Mouse (Mus musculus): Measurements from ENCODE around the gene Tmem132e. TPM values are rescaled to one million over a fixed set of nuclear protein-coding genes. Genes with fewer than 3 reads are reported as not detected.

The Tmem132e gene
- polyA plus RNA-seq, 1 experiment from 2014 or later = 0.44 TPM

DNA sequence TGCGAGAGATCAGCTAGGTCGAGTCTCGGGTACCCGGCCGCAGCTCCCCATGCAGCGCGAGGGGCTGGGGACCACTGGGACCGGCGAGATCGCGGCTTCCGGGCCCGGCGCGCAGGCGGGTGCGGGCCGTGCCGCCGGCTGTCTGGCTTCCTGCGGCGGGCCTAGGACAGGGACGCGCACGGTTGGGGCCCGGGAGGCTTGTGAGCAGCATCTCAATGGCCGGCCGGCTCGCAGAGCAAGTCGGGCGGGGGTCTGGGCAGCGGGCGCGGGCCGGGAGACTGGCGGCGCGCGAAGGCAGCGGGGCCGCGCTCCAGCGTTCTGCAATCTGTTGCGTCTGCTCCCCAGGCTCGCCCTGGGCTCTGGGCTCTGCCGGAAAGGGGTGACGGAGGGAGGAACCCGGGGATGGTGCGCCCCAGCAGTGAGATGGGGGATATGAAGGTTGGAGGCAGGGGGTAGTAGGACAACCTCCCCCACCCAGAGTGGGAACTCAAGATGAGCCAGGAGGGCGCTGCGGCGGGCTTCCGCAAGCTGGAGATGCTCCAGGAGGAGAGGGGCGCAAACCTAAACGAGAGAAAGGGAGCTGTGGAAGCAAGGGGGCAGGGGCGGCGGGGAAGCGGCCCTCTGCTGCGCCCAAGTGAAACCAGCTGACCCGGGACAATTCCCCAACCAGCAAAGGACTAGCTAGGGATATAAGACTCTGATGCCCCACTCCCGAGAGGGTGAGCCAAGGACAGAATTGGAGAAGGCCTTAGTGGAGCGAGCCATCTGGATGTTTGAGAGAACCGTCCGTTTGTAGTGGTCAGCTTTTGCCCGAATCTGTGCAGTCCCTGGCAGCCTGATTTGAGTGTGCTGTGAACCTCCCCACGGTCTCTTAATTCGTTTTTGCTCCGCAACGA is 944 bp downstream of the Tmem132e start:
- peak overlapping the region; percentile 28 for H3K9ac ChIP-seq
- WGBS = 1% methylated on average over 69 of the region's 69 CpGs
- H3K27ac ChIP-seq (replicated peaks) = no peak overlapping the region
- H3K36me3 ChIP-seq = no peaks in the 10 kb centered on the region
- peak overlapping the region; percentile 55 for H3K4me3 ChIP-seq (replicated peaks)
- no peaks in the 10 kb centered on the region for H3K9me3 ChIP-seq (replicated peaks)
- peaks cover 83% of the 10 kb centered on the region for H3K27me3 ChIP-seq
- ATAC-seq (ENCODE audit: insufficient number of reproducible peaks, low FRiP score, low TSS enrichment, low read depth) = no peak
- H3K4me2 ChIP-seq (replicated peaks) = peak overlapping the region; percentile 98
- peaks cover 31% of the 10 kb centered on the region for H3K4me1 ChIP-seq

- Histone ChIP-seq H3K36me3 (no peaks in the 10 kb centered on the region), H3K4me1 (peaks cover 28% of the 10 kb centered on the region), H3K4me3 (replicated peaks) (no peak overlapping the region), H3K27ac (replicated peaks) (no peak overlapping the region), H3K27me3 (peaks cover 58% of the 10 kb centered on the region), H3K9ac (no peak overlapping the region), H3K4me2 (replicated peaks) (no peak overlapping the region), H3K9me3 (replicated peaks) (no peaks in the 10 kb centered on the region)
- no peak for ATAC-seq (ENCODE audit: insufficient number of reproducible peaks, low FRiP score, low TSS enrichment, low read depth)
- 57% methylated on average over 3 of the region's 3 CpGs for WGBS
These were observed 3.6 kb downstream of the Tmem132e start for GRCm38 (mm10) chr11:82392341-82392740.

GRCm38 (mm10) chr11:82399621-82400020 is 10.9 kb downstream of the Tmem132e start:
- WGBS = 15% methylated on average over 3 of the region's 3 CpGs
- Histone ChIP-seq H3K36me3 (no peaks in the 10 kb centered on the region), H3K27me3 (0 out of 2 replicates have a peak, but pooled peaks cover 2% of the 10 kb centered on the region), H3K27ac (replicated peaks) (no peak overlapping the region), H3K4me2 (replicated peaks) (no peak overlapping the region), H3K4me3 (replicated peaks) (no peak overlapping the region), H3K9ac (no peak overlapping the region), H3K4me1 (no peaks in the 10 kb centered on the region), H3K9me3 (replicated peaks) (no peaks in the 10 kb centered on the region)
- ATAC-seq (ENCODE audit: insufficient number of reproducible peaks, low FRiP score, low TSS enrichment, low read depth) = no peak

DNA sequence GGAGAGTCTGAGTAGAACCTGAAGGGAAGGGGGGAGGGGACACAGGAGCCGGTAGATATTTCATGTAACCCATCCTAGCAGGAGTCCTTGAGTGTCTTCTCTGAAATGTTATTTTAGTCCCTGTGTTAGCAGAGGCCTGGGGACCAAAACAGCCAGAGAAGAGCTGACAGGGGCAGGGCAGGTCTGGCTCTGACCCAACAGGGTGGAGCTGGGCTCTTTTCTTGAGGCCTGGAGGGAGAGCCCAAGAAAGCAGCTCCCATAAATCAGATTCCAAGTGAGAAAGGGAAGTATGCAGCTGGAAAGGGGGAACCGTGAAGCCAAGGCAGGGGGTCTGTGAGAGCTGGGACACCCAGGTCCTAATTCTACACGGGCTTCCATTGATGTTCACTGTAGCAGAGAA is 16.9 kb downstream of the Tmem132e start:
- Histone ChIP-seq H3K36me3 (no peaks in the 10 kb centered on the region), H3K27ac (replicated peaks) (no peak overlapping the region), H3K27me3 (no peaks in the 10 kb centered on the region), H3K4me1 (0 out of 2 replicates have a peak, but pooled peaks cover 3% of the 10 kb centered on the region), H3K4me2 (replicated peaks) (no peak overlapping the region), H3K4me3 (replicated peaks) (no peak overlapping the region), H3K9me3 (replicated peaks) (no peaks in the 10 kb centered on the region), H3K9ac (no peak overlapping the region)
- 33% methylated on average over 3 of the region's 3 CpGs for WGBS
- no peak for ATAC-seq (ENCODE audit: insufficient number of reproducible peaks, low FRiP score, low TSS enrichment, low read depth)

DNA sequence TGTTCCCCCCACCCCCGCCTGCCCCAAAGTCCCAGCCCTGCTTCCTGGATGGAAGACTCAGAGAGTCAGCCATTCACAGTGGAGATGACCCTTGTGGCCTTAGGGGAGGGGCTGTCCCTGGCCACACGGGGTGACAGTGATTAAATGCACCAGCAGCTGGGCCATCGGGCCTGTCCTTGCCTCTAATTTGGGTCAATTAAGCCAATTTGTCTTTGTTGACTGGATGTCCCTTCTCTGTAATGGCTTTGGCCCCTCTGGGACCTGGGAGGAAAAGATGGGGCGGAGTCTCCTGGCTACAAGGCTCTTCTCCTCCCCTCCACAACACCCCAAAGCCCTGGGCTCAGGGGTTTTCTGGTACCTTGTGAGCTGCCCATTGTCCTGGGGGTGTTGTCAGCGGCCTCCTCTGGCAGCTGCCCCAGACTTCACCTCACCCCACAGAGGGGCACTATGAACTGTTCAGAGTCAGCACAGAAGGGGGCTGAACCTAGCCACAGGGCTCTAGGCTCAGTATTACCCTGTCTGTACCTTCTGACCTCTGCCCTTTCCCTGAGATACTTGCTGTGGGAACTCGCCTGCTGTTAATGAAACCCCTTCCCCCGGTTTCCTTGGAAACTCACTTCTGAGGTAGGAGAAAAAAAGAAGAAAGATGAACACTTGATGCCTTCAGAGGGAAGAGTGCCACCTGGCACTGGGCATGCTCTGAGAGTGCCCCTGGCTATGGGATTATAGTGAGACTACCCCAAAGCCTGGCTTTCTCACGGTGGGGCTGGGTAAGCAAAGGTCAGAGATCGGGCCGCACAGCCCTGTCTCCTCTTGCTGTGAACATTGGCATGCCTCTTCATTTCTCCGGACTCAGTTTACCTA is 17.9 kb downstream of the Tmem132e start:
- WGBS = 27% methylated on average over 11 of the region's 11 CpGs
- H3K9me3 ChIP-seq (replicated peaks) = no peaks in the 10 kb centered on the region
- H3K4me2 ChIP-seq (replicated peaks) = no peak overlapping the region
- 0 out of 2 replicates have a peak, but pooled peaks cover 3% of the 10 kb centered on the region for H3K4me1 ChIP-seq
- H3K4me3 ChIP-seq (replicated peaks) = no peak overlapping the region
- no peaks in the 10 kb centered on the region for H3K36me3 ChIP-seq
- ATAC-seq (ENCODE audit: insufficient number of reproducible peaks, low FRiP score, low TSS enrichment, low read depth) = no peak
- no peak overlapping the region for H3K9ac ChIP-seq
- H3K27me3 ChIP-seq = no peaks in the 10 kb centered on the region
- no peak overlapping the region for H3K27ac ChIP-seq (replicated peaks)

DNA sequence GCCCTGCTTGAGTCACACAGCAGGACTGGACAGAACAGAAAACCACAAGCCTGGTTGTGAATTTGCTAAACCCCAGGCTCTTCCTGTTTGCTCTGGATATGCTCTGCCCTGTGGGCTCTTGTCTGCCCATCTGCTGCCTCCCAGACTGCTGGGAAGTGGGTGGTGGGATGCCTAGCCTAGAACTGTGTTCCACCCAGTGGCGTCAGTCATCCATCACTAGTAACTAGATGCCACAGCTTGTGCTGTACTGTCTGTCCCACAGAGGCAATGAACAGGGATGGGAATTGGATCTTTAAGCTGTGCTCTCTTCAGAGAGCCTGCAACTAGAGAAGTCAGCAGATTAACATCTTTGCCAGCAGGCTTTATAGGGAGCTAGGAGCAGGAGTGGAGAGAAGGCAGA is 23.8 kb downstream of the Tmem132e start:
- no peaks in the 10 kb centered on the region for H3K27me3 ChIP-seq

GRCm38 (mm10) chr11:82418337-82419041 is 29.8 kb downstream of the Tmem132e start:
- ATAC-seq (ENCODE audit: insufficient number of reproducible peaks, low FRiP score, low TSS enrichment, low read depth) = no peak

More for the DNA sequence above, 23.8 kb downstream of the Tmem132e start:
- Histone ChIP-seq H3K4me1 (no peaks in the 10 kb centered on the region), H3K4me3 (replicated peaks) (no peak overlapping the region), H3K4me2 (replicated peaks) (no peak overlapping the region), H3K27ac (replicated peaks) (no peak overlapping the region), H3K36me3 (no peaks in the 10 kb centered on the region), H3K9ac (no peak overlapping the region), H3K9me3 (replicated peaks) (no peaks in the 10 kb centered on the region)
- ATAC-seq (ENCODE audit: insufficient number of reproducible peaks, low FRiP score, low TSS enrichment, low read depth) = no peak
- WGBS = 40% methylated on average over 1 of the region's 1 CpGs

DNA sequence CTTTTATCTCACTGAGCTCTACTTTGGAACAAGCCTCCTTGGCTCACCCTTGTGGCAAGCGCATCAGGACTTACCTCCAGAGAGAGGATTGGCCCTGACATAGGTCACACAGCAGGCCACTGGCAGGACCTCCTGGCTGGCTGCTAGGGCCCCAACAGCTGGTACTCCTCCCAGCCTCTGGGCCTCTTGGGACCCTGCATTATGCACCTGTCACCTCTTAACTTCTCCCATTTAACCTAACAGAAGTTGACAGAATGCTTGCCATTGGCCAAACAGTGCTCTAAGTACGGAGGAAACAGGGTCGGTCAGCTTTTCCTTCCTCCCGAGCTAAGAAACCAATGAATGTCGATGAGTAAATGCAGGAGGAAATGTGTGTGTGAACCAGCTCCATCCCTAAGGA is 33.2 kb downstream of the Tmem132e start:
- Histone ChIP-seq H3K4me2 (replicated peaks) (no peak overlapping the region), H3K4me3 (replicated peaks) (no peak overlapping the region), H3K4me1 (no peaks in the 10 kb centered on the region), H3K36me3 (no peaks in the 10 kb centered on the region), H3K9ac (no peak overlapping the region), H3K27me3 (no peaks in the 10 kb centered on the region), H3K9me3 (replicated peaks) (no peaks in the 10 kb centered on the region), H3K27ac (replicated peaks) (no peak overlapping the region)
- 42% methylated on average over 5 of the region's 5 CpGs for WGBS
- no peak for ATAC-seq (ENCODE audit: insufficient number of reproducible peaks, low FRiP score, low TSS enrichment, low read depth)

More at GRCm38 (mm10) chr11:82418337-82419041, 29.8 kb downstream of the Tmem132e start:
- H3K9me3 ChIP-seq (replicated peaks) = no peaks in the 10 kb centered on the region
- no peak overlapping the region for H3K27ac ChIP-seq (replicated peaks)
- no peak overlapping the region for H3K4me3 ChIP-seq (replicated peaks)
- H3K9ac ChIP-seq = no peak overlapping the region
- H3K36me3 ChIP-seq = no peaks in the 10 kb centered on the region
- H3K27me3 ChIP-seq = no peaks in the 10 kb centered on the region
- H3K4me2 ChIP-seq (replicated peaks) = no peak overlapping the region
- WGBS = 26% methylated on average over 9 of the region's 9 CpGs
- no peaks in the 10 kb centered on the region for H3K4me1 ChIP-seq

GRCm38 (mm10) chr11:82423521-82423920 is 34.8 kb downstream of the Tmem132e start:
- 16% methylated on average over 4 of the region's 4 CpGs for WGBS
- Histone ChIP-seq H3K4me1 (no peaks in the 10 kb centered on the region), H3K27me3 (no peaks in the 10 kb centered on the region), H3K9ac (no peak overlapping the region), H3K9me3 (replicated peaks) (no peaks in the 10 kb centered on the region), H3K4me3 (replicated peaks) (no peak overlapping the region), H3K4me2 (replicated peaks) (no peak overlapping the region), H3K27ac (replicated peaks) (no peak overlapping the region), H3K36me3 (no peaks in the 10 kb centered on the region)
- ATAC-seq (ENCODE audit: insufficient number of reproducible peaks, low FRiP score, low TSS enrichment, low read depth) = no peak

DNA sequence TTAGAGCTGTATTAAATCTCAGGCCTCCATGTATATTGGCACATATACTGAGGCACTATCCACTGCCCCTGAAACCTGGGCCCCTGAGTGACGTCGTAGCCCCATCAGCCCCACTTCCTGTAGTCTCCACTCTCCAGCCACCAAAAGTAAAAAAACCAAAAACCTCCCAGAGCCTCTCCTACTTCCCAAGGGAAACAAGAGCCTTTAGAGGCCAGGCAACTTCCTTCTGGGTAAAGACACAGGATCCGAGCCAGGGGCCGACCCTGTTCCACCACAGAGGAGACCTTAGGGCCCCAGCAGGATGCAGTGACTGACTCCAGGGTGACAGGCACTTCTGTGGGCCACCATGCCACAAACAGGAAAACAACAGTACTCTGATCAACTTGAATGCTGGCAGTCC is 40.1 kb downstream of the Tmem132e start:
- Histone ChIP-seq H3K27me3 (peaks cover 23% of the 10 kb centered on the region), H3K4me2 (replicated peaks) (no peak overlapping the region), H3K4me1 (no peaks in the 10 kb centered on the region), H3K9me3 (replicated peaks) (no peaks in the 10 kb centered on the region), H3K9ac (no peak overlapping the region), H3K36me3 (no peaks in the 10 kb centered on the region), H3K27ac (replicated peaks) (no peak overlapping the region), H3K4me3 (replicated peaks) (no peak overlapping the region)
- WGBS = 51% methylated on average over 4 of the region's 4 CpGs
- ATAC-seq (ENCODE audit: insufficient number of reproducible peaks, low FRiP score, low TSS enrichment, low read depth) = no peak
